ENCODE assay signal across 9 mouse cellular contexts in the genomic region with DNA sequence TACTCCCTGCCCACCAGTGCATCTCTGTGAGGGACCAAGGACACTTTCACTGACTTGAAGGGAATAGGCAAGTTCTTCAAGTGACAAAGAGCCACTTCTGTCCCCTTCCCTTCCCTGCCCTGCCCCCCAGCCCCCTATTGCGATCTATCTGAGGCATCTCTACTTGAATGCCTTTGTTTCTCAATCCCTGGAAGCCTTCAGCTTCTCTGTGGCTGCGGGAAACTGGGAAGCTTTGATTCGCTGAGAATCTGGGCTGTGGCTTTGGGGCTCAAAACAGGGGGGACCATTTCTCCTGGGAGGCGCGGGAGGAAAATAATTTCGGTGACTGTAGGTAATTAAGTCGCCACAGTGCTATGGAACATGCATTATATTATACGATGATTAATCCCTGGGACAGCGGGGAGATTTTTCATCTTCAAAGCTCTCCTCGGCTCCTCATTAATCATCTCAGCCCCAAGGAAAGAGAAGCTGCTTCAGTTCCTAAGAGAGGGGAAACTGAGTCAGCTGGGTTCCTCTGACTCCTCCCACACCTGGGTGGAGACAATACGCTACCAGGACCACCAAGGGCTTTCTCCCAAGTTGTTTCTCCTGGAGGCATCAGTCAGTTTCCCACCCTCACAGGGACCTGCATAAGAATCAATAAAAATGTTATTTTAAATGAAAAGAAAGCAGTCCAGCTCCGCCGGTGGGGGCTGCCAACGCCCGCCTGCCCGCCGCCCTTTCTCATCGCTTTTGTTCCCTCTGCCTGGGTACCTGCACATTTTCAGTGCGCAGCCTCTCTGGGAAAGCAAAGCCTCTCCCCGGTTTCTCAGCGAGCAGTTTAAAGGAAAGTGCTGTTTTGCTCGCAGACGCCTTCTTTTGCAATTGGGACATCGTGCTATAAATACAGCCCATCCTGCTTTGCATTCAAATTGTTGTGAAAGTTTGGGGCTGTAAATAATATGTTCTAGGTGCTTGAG. TPM values are rescaled to one million over a fixed set of nuclear protein-coding genes. Genes with fewer than 3 reads are reported as not detected.
DNase-seq lines count a peak whose midpoint lies in the region; ATAC-seq and TF ChIP-seq lines count a peak whose summit lies in the region.
"Had no signal": no experiment of that assay in that cellular context is flagged by ENCODE, and none has a peak within 500 bp of the region (broad histone marks: within the 10 kb centered on the region; RNA-seq: fewer than 3 reads in every experiment).

No protein-coding gene starts in this region.

- H3K27ac ChIP-seq in lung, embryonic 14.5 days (ENCODE audit: low read depth) = no peak overlapping the region
- H3K27ac ChIP-seq in hindbrain, embryonic 11.5 days (ENCODE audit: low read depth, low read length) = peak overlapping the region; percentile 76
- no peak overlapping the region for H3K27ac ChIP-seq in liver, embryonic 14.5 days
- H3K27ac ChIP-seq in stomach, embryonic 14.5 days (ENCODE audit: low read length) = no peak overlapping the region

- H3K4me1 ChIP-seq in lung, embryonic 14.5 days (ENCODE audit: insufficient read depth) = no peaks in the 10 kb centered on the region
- H3K4me1 ChIP-seq in hindbrain, embryonic 11.5 days (replicated peaks; ENCODE audit: control insufficient read depth, insufficient read depth, low read length) = peaks cover 4% of the 10 kb centered on the region
- peaks cover 45 to 54% of the 10 kb centered on the region in 2 experiments for H3K4me1 ChIP-seq in liver, embryonic 14.5 days (replicated peaks; ENCODE audit: control insufficient read depth in 2 of 2, insufficient read depth in 2 of 2, low read length in 1 of 2)
- H3K4me1 ChIP-seq in stomach, embryonic 14.5 days (ENCODE audit: control insufficient read depth, insufficient read depth, low read length) = peaks cover 6% of the 10 kb centered on the region; the same call in 1 of the 2 replicates

- TF ChIP-seq EP300 in liver, embryonic 14.5 days (IDR thresholded peaks at IDR 0.05; ENCODE audit: low read depth) = no peak

- ATAC-seq in lung, embryonic 14.5 days (ENCODE audit: insufficient read depth) = no peak
- peak; percentile 49; the same call in 1 of the 2 replicates for ATAC-seq in hindbrain, embryonic 11.5 days (ENCODE audit: low FRiP score)
- no peak for ATAC-seq in liver, embryonic 14.5 days (ENCODE audit: insufficient read depth)
- no peak for ATAC-seq in stomach, embryonic 14.5 days (ENCODE audit: insufficient number of reproducible peaks, insufficient read depth, low FRiP score, low read depth)
- ATAC-seq in erythroblast, adult 5-6 weeks (replicated peaks; ENCODE audit: low FRiP score, poor library complexity, severe bottlenecking) = no peak

- peak; percentile 28 for DNase-seq in lung, embryonic 14.5 days
- DNase-seq in lung, postnatal 36 days = no peak
- DNase-seq in hindbrain, embryonic 11.5 days (ENCODE audit: low spot score) = peak; percentile 60
- DNase-seq in liver, embryonic 14.5 days (ENCODE audit: low read depth in 3 of 3, low spot score in 3 of 3) = no peak
- DNase-seq in gastrocnemius, postnatal 4 days (ENCODE audit: low spot score in 2 of 2) = no peak
- no peak for DNase-seq in urinary bladder, postnatal 10 days (ENCODE audit: low spot score)

- no peaks in the 10 kb centered on the region for H3K9me3 ChIP-seq in lung, embryonic 14.5 days (ENCODE audit: low read depth, low read length)
- no peaks in the 10 kb centered on the region for H3K9me3 ChIP-seq in hindbrain, embryonic 11.5 days (ENCODE audit: control insufficient read depth, low read length)
- no peaks in the 10 kb centered on the region for H3K9me3 ChIP-seq in liver, embryonic 14.5 days (ENCODE audit: control insufficient read depth, low read length)
- H3K9me3 ChIP-seq in stomach, embryonic 14.5 days (ENCODE audit: control insufficient read depth, low read depth, low read length) = no peaks in the 10 kb centered on the region

- no peak overlapping the region for H3K9ac ChIP-seq in lung, embryonic 14.5 days
- no peak overlapping the region for H3K9ac ChIP-seq in hindbrain, embryonic 11.5 days (ENCODE audit: low read depth, low read length)
- no peak overlapping the region for H3K9ac ChIP-seq in liver, embryonic 14.5 days (replicated peaks)
- H3K9ac ChIP-seq in stomach, embryonic 14.5 days (replicated peaks; ENCODE audit: low read depth, low read length) = no peak overlapping the region

- H3K27me3 ChIP-seq in lung, embryonic 14.5 days (ENCODE audit: insufficient read depth, low read length) = no peaks in the 10 kb centered on the region
- H3K27me3 ChIP-seq in hindbrain, embryonic 11.5 days (ENCODE audit: control insufficient read depth, insufficient read depth, low read length) = no peaks in the 10 kb centered on the region
- peaks cover 4% of the 10 kb centered on the region for H3K27me3 ChIP-seq in liver, embryonic 14.5 days (ENCODE audit: control insufficient read depth, insufficient read depth, low read length)
- no peaks in the 10 kb centered on the region for H3K27me3 ChIP-seq in stomach, embryonic 14.5 days (ENCODE audit: control insufficient read depth, insufficient read depth, low read length)

- 8% methylated on average over 24 of the region's 24 CpGs for WGBS in lung, embryonic 14.5 days
- WGBS in hindbrain, embryonic 11.5 days = 4% methylated on average over 24 of the region's 24 CpGs
- 18% methylated on average over 24 of the region's 24 CpGs for WGBS in liver, embryonic 14.5 days (ENCODE audit: insufficient replicate concordance)
- 6% methylated on average over 24 of the region's 24 CpGs for WGBS in stomach, embryonic 14.5 days

- no peak overlapping the region for H3K4me3 ChIP-seq in lung, embryonic 14.5 days (ENCODE audit: low read depth, low read length)
- H3K4me3 ChIP-seq in hindbrain, embryonic 11.5 days (ENCODE audit: low read depth, low read length) = no peak overlapping the region; the same call in 1 of the 2 replicates
- no peak overlapping the region for H3K4me3 ChIP-seq in liver, embryonic 14.5 days (ENCODE audit: insufficient read depth in 1 of 2, low read depth in 2 of 2, low read length in 2 of 2)
- 0 out of 2 replicates have a peak overlapping the region, but pooled peaks have one; percentile 4 for H3K4me3 ChIP-seq in stomach, embryonic 14.5 days (ENCODE audit: low read depth, low read length)

- no peak for TF ChIP-seq CTCF in lung, embryonic 14.5 days (IDR thresholded peaks at IDR 0.05; ENCODE audit: low read depth)
- TF ChIP-seq CTCF in liver, embryonic 14.5 days (IDR thresholded peaks at IDR 0.05; ENCODE audit: low read depth) = no peak

- peak overlapping the region; percentile 41 for H3K4me2 ChIP-seq in lung, embryonic 14.5 days
- peak overlapping the region; percentile 41 for H3K4me2 ChIP-seq in hindbrain, embryonic 11.5 days (replicated peaks; ENCODE audit: low read depth, low read length)
- H3K4me2 ChIP-seq in liver, embryonic 14.5 days (ENCODE audit: low read depth) = peak overlapping the region; percentile 34
- peak overlapping the region; percentile 41 for H3K4me2 ChIP-seq in stomach, embryonic 14.5 days (replicated peaks; ENCODE audit: low read depth, low read length)

- no peaks in the 10 kb centered on the region for H3K36me3 ChIP-seq in lung, embryonic 14.5 days (ENCODE audit: insufficient read depth)
- no peaks in the 10 kb centered on the region for H3K36me3 ChIP-seq in hindbrain, embryonic 11.5 days (ENCODE audit: control insufficient read depth, insufficient read depth, low read length)
- no peaks in the 10 kb centered on the region for H3K36me3 ChIP-seq in liver, embryonic 14.5 days (replicated peaks; ENCODE audit: control insufficient read depth, insufficient read depth, low read depth)
- H3K36me3 ChIP-seq in stomach, embryonic 14.5 days (ENCODE audit: control insufficient read depth, insufficient read depth, low read length) = no peaks in the 10 kb centered on the region

RNA-seq across cellular contexts. Expression of gene Fcnb, which starts 14.1 kb away (rescaled TPM):
- 0.30 TPM in 1 of 2 replicates, not detected in the other for polyA plus RNA-seq in lung, embryonic 14.5 days (2014; fragmentation: Nextera tagmentation; extraction: Ambion mirVana)
- not detected in 2 replicates for polyA plus RNA-seq in hindbrain, embryonic 11.5 days (2014; fragmentation: Nextera tagmentation; extraction: Ambion mirVana)
- polyA plus RNA-seq in liver, embryonic 14.5 days (2012; rRNA removed) = 12.0 and 14.6 TPM in 2 replicates
- 28.4 and 29.9 TPM in 2 replicates for polyA plus RNA-seq in liver, embryonic 14.5 days (2014; fragmentation: Nextera tagmentation; extraction: Ambion mirVana)
- 0.71 and 0.87 TPM in 2 replicates for polyA plus RNA-seq in stomach, embryonic 14.5 days (2014; fragmentation: Nextera tagmentation; extraction: Ambion mirVana)
- not detected for total RNA-seq in gastrocnemius, postnatal 4 days (2021)
- 217 and 263 TPM in 2 replicates for total RNA-seq in erythroblast, adult 5-6 weeks (2015; ENCODE audit: low replicate concordance)
- 104 and 130 TPM in 2 replicates for total RNA-seq in erythroblast, adult 5-6 weeks (2017; ENCODE audit: low replicate concordance)
- polyA plus RNA-seq: large intestine, adult 2 months had no signal

Comparison
In these comparisons a context has a peak if more than half of its experiments do, and no peak if none do; other contexts are left out.
1. DNase-seq: peak in lung, embryonic 14.5 days (single experiment) and hindbrain, embryonic 11.5 days (single experiment); none in lung, postnatal 36 days (single experiment), liver, embryonic 14.5 days (0 of 3), gastrocnemius, postnatal 4 days (0 of 2) and urinary bladder, postnatal 10 days (single experiment).
2. Peak in every context shown above with its lines, with median percentiles within 50 percentile points of each other: H3K4me2 ChIP-seq.